Mouse (Mus musculus) forebrain, embryonic 15.5 days (tissue): ENCODE results near the gene Mfap4. TPM values are rescaled to one million over a fixed set of nuclear protein-coding genes. Genes with fewer than 3 reads are reported as not detected.

Experiments
- ATAC-seq: fragments of 200-750 bp; cut with Nextera tagmentation; replicated peaks from 2 replicates; pipeline ENCODE4 v1.8.0; 2017; ENCODE audit warnings: mild to moderate bottlenecking, moderate TSS enrichment, moderate library complexity
- H3K27ac ChIP-seq: fragments of 300-500 bp; sonication (generic); replicated peaks from 2 replicates; pipeline ENCODE4 v1.5.1; 2015; ENCODE audit warnings: mild to moderate bottlenecking, inconsistent platforms
- H3K27me3 ChIP-seq: fragments of 300-500 bp; sonication (generic); 2 replicates; pipeline ENCODE4 v1.6.1; 2015; ENCODE audit warnings: inconsistent platforms
- H3K36me3 ChIP-seq: fragments of 300-500 bp; sonication (generic); 2 replicates; pipeline ENCODE4 v1.6.1; 2015; ENCODE audit warnings: mild to moderate bottlenecking, inconsistent platforms
- H3K4me1 ChIP-seq: fragments of 300-500 bp; sonication (generic); 2 replicates; pipeline ENCODE4 v1.6.1; 2015; ENCODE audit warnings: inconsistent platforms
- H3K4me2 ChIP-seq: fragments of 300-500 bp; sonication (generic); replicated peaks from 2 replicates; pipeline ENCODE4 v1.6.1; 2015; ENCODE audit warnings: mild to moderate bottlenecking, inconsistent platforms
- H3K4me3 ChIP-seq: fragments of 300-500 bp; sonication (generic); 2 replicates; pipeline ENCODE4 v1.5.1; 2015; ENCODE audit warnings: mild to moderate bottlenecking, inconsistent platforms
- H3K9ac ChIP-seq: fragments of 300-500 bp; sonication (generic); replicated peaks from 2 replicates; pipeline ENCODE4 v1.6.1; 2015; ENCODE audit warnings: mild to moderate bottlenecking, inconsistent platforms
- H3K9me3 ChIP-seq: fragments of 300-500 bp; sonication (generic); 2 replicates; pipeline ENCODE4 v1.6.1; 2016; ENCODE audit warnings: inconsistent platforms
- WGBS: fragments of 180-500 bp; shearing (Covaris S2); methylation state at CpG from one replicate; pipeline ENCODE4 v1.1.7; 2015; ENCODE audit warnings: mixed read lengths; 5-methylcytosine and 5-hydroxymethylcytosine counted together
- polyA plus RNA-seq: library from polyadenylated mRNA; unstranded; fragments of >200 nt; fragmentation: Nextera tagmentation; extraction: Ambion mirVana; gene quantifications from 2 replicates; pipeline ENCODE4 v1.2.1, GENCODE M21; 2015

Gene Mfap4
- polyA plus RNA-seq: 50.5 and 59.5 TPM in 2 replicates

GRCm38 (mm10) chr11:61484613-61485540, at the start of gene Mfap4:
TSS of gene Mfap4 (plus strand) at chr11:61485431.
- Histone ChIP-seq H3K4me2 (peak within 1 kb of the TSS; percentile 39), H3K9me3 (no peaks in the 10 kb centered on the region), H3K9ac (peak within 1 kb of the TSS; percentile 17), H3K4me3 (peak within 1 kb of the TSS; percentile 23), H3K4me1 (peaks cover 65% of the 10 kb centered on the region), H3K27me3 (no peaks in the 10 kb centered on the region), H3K36me3 (peaks cover 19% of the 10 kb centered on the region), H3K27ac (peak within 1 kb of the TSS; percentile 97)
- 4% methylated on average over 20 of the region's 20 CpGs for WGBS
- peak; percentile 89 for ATAC-seq

- ATAC-seq: no peak
- no peak overlapping the region for H3K9ac ChIP-seq
- H3K9me3 ChIP-seq: no peaks in the 10 kb centered on the region
- H3K36me3 ChIP-seq: no peaks in the 10 kb centered on the region
- H3K4me3 ChIP-seq: no peak overlapping the region
- 54% methylated on average over 2 of the region's 2 CpGs for WGBS
- no peak overlapping the region for H3K27ac ChIP-seq
- H3K4me2 ChIP-seq: no peak overlapping the region
- no peaks in the 10 kb centered on the region for H3K27me3 ChIP-seq
- H3K4me1 ChIP-seq: 0 out of 2 replicates have a peak, but pooled peaks cover 3% of the 10 kb centered on the region
Measured at GRCm38 (mm10) chr11:61436298-61436697, 48.9 kb upstream of the Mfap4 start.

- WGBS: 86% methylated on average over 3 of the region's 3 CpGs
- no peak overlapping the region for H3K4me3 ChIP-seq
- H3K27ac ChIP-seq: no peak overlapping the region
Measured at GRCm38 (mm10) chr11:61439170-61439569, 46.1 kb upstream of the Mfap4 start.

GRCm38 (mm10) chr11:61440416-61440815, 44.8 kb upstream of the Mfap4 start:
- H3K4me3 ChIP-seq: no peak overlapping the region
- H3K4me1 ChIP-seq: no peaks in the 10 kb centered on the region
- H3K27ac ChIP-seq: no peak overlapping the region
- WGBS: 95% methylated on average over 4 of the region's 4 CpGs
- no peak for ATAC-seq
- no peaks in the 10 kb centered on the region for H3K36me3 ChIP-seq
- H3K9ac ChIP-seq: no peak overlapping the region
- H3K27me3 ChIP-seq: no peaks in the 10 kb centered on the region
- H3K4me2 ChIP-seq: no peak overlapping the region
- H3K9me3 ChIP-seq: no peaks in the 10 kb centered on the region

More at GRCm38 (mm10) chr11:61439170-61439569, 46.1 kb upstream of the Mfap4 start:
- ATAC-seq: no peak
- no peak overlapping the region for H3K4me2 ChIP-seq
- no peaks in the 10 kb centered on the region for H3K9me3 ChIP-seq
- no peak overlapping the region for H3K9ac ChIP-seq
- H3K4me1 ChIP-seq: 0 out of 2 replicates have a peak, but pooled peaks cover 3% of the 10 kb centered on the region
- no peaks in the 10 kb centered on the region for H3K27me3 ChIP-seq
- H3K36me3 ChIP-seq: no peaks in the 10 kb centered on the region

GRCm38 (mm10) chr11:61441670-61442069, 43.6 kb upstream of the Mfap4 start:
- H3K4me1 ChIP-seq: no peaks in the 10 kb centered on the region
- H3K4me3 ChIP-seq: no peak overlapping the region
- H3K9ac ChIP-seq: no peak overlapping the region
- no peaks in the 10 kb centered on the region for H3K27me3 ChIP-seq
- no peak overlapping the region for H3K27ac ChIP-seq
- H3K36me3 ChIP-seq: no peaks in the 10 kb centered on the region
- no peak overlapping the region for H3K4me2 ChIP-seq
- WGBS: 80% methylated on average over 7 of the region's 7 CpGs
- no peak for ATAC-seq
- no peaks in the 10 kb centered on the region for H3K9me3 ChIP-seq

- H3K27ac ChIP-seq: no peak overlapping the region
- H3K9ac ChIP-seq: no peak overlapping the region
- no peaks in the 10 kb centered on the region for H3K27me3 ChIP-seq
- H3K9me3 ChIP-seq: no peaks in the 10 kb centered on the region
- peaks cover 13% of the 10 kb centered on the region for H3K4me1 ChIP-seq
- no peak overlapping the region for H3K4me3 ChIP-seq
- no peaks in the 10 kb centered on the region for H3K36me3 ChIP-seq
- H3K4me2 ChIP-seq: no peak overlapping the region
- 93% methylated on average over 6 of the region's 6 CpGs for WGBS
- ATAC-seq: no peak
Measured at GRCm38 (mm10) chr11:61443807-61444206, 41.4 kb upstream of the Mfap4 start.

GRCm38 (mm10) chr11:61447296-61447695, 37.9 kb upstream of the Mfap4 start:
- Histone ChIP-seq H3K4me1 (peaks cover 26% of the 10 kb centered on the region), H3K27me3 (no peaks in the 10 kb centered on the region), H3K9me3 (no peaks in the 10 kb centered on the region), H3K36me3 (no peaks in the 10 kb centered on the region), H3K4me3 (no peak overlapping the region), H3K4me2 (no peak overlapping the region), H3K9ac (no peak overlapping the region), H3K27ac (no peak overlapping the region)
- 88% methylated on average over 8 of the region's 8 CpGs for WGBS
- no peak for ATAC-seq

GRCm38 (mm10) chr11:61448041-61448440, 37.2 kb upstream of the Mfap4 start:
- 32% methylated on average over 5 of the region's 5 CpGs for WGBS

GRCm38 (mm10) chr11:61448599-61449225, 36.5 kb upstream of the Mfap4 start:
- 31% methylated on average over 9 of the region's 9 CpGs for WGBS
- H3K9me3 ChIP-seq: no peaks in the 10 kb centered on the region
- H3K27me3 ChIP-seq: no peaks in the 10 kb centered on the region
- peaks cover 41% of the 10 kb centered on the region for H3K4me1 ChIP-seq
- H3K36me3 ChIP-seq: no peaks in the 10 kb centered on the region
- ATAC-seq: peak; percentile 51; the same call in 1 of the 2 replicates
- H3K4me3 ChIP-seq: no peak overlapping the region
- H3K9ac ChIP-seq: no peak overlapping the region
- H3K4me2 ChIP-seq: no peak overlapping the region
- H3K27ac ChIP-seq: peak overlapping the region; percentile 49

More at GRCm38 (mm10) chr11:61448041-61448440, 37.2 kb upstream of the Mfap4 start:
- no peak overlapping the region for H3K9ac ChIP-seq
- H3K27me3 ChIP-seq: no peaks in the 10 kb centered on the region
- H3K36me3 ChIP-seq: no peaks in the 10 kb centered on the region
- no peak overlapping the region for H3K4me2 ChIP-seq
- H3K27ac ChIP-seq: peak overlapping the region; percentile 49
- no peak for ATAC-seq
- H3K4me1 ChIP-seq: peaks cover 34% of the 10 kb centered on the region
- no peaks in the 10 kb centered on the region for H3K9me3 ChIP-seq
- H3K4me3 ChIP-seq: no peak overlapping the region

- ATAC-seq: no peak
Measured at GRCm38 (mm10) chr11:61449499-61450292, 35.5 kb upstream of the Mfap4 start.

GRCm38 (mm10) chr11:61464071-61464470, 21.2 kb upstream of the Mfap4 start:
- H3K27ac ChIP-seq: no peak overlapping the region
- WGBS: 76% methylated on average over 2 of the region's 2 CpGs
- H3K9ac ChIP-seq: no peak overlapping the region
- H3K4me1 ChIP-seq: peaks cover 5% of the 10 kb centered on the region; the same call in 1 of the 2 replicates
- H3K27me3 ChIP-seq: no peaks in the 10 kb centered on the region
- H3K4me3 ChIP-seq: no peak overlapping the region
- H3K36me3 ChIP-seq: no peaks in the 10 kb centered on the region
- ATAC-seq: no peak
- H3K9me3 ChIP-seq: no peaks in the 10 kb centered on the region
- H3K4me2 ChIP-seq: no peak overlapping the region

More at GRCm38 (mm10) chr11:61449499-61450292, 35.5 kb upstream of the Mfap4 start:
- H3K27me3 ChIP-seq: no peaks in the 10 kb centered on the region
- no peak overlapping the region for H3K4me2 ChIP-seq
- H3K9ac ChIP-seq: no peak overlapping the region
- H3K27ac ChIP-seq: peak overlapping the region; percentile 49
- peaks cover 47% of the 10 kb centered on the region for H3K4me1 ChIP-seq
- WGBS: 73% methylated on average over 24 of the region's 24 CpGs
- no peaks in the 10 kb centered on the region for H3K9me3 ChIP-seq
- H3K4me3 ChIP-seq: no peak overlapping the region
- no peaks in the 10 kb centered on the region for H3K36me3 ChIP-seq
